8 mouse cellular contexts compared by ENCODE assay signal in genomic region chr9:7836905-7837805, GRCm38 (mm10). TPM values are rescaled to one million over a fixed set of nuclear protein-coding genes. Genes with fewer than 3 reads are reported as not detected.
DNase-seq lines count a peak whose midpoint lies in the region; ATAC-seq and TF ChIP-seq lines count a peak whose summit lies in the region.

Gene Birc2, minus strand, starts transcription at chr9:7837064.

- peaks cover 22% of the 10 kb centered on the region for H3K36me3 ChIP-seq in embryonic facial prominence, embryonic 13.5 days
- peaks cover 1% of the 10 kb centered on the region; the same call in 1 of the 2 replicates for H3K36me3 ChIP-seq in kidney, adult 2 months (ENCODE audit: control insufficient read depth, insufficient read depth, low read length)
- H3K36me3 ChIP-seq in limb, embryonic 12.5 days = peaks cover 23% of the 10 kb centered on the region
- no peaks in the 10 kb centered on the region; the same call in 1 of the 2 replicates for H3K36me3 ChIP-seq in midbrain, embryonic 15.5 days (replicated peaks)
- peaks cover 7% of the 10 kb centered on the region for H3K36me3 ChIP-seq in spleen, adult 2 months (ENCODE audit: control insufficient read depth, insufficient read depth, low read length)

- peak; percentile 83 for TF ChIP-seq POLR2A in kidney, adult 2 months (IDR thresholded peaks at IDR 0.05; ENCODE audit: low read depth, low read length)
- TF ChIP-seq POLR2A in spleen, adult 2 months (IDR thresholded peaks at IDR 0.05; ENCODE audit: low read depth, low read length) = peak; percentile 54

- no peaks in the 10 kb centered on the region for H3K9me3 ChIP-seq in embryonic facial prominence, embryonic 13.5 days
- H3K9me3 ChIP-seq in limb, embryonic 12.5 days = no peaks in the 10 kb centered on the region
- H3K9me3 ChIP-seq in midbrain, embryonic 15.5 days = no peaks in the 10 kb centered on the region

- peak within 1 kb of the TSS; percentile 65 for H3K4me2 ChIP-seq in embryonic facial prominence, embryonic 13.5 days
- peak within 1 kb of the TSS; percentile 65 for H3K4me2 ChIP-seq in limb, embryonic 12.5 days
- peak within 1 kb of the TSS; percentile 73 for H3K4me2 ChIP-seq in midbrain, embryonic 15.5 days

- H3K27ac ChIP-seq in embryonic facial prominence, embryonic 13.5 days = peak within 1 kb of the TSS; percentile 99
- peak within 1 kb of the TSS; percentile 96 for H3K27ac ChIP-seq in kidney, adult 2 months (ENCODE audit: insufficient read depth, low read depth, low read length)
- H3K27ac ChIP-seq in limb, embryonic 12.5 days = peak within 1 kb of the TSS; percentile 99
- H3K27ac ChIP-seq in midbrain, embryonic 15.5 days = peak within 1 kb of the TSS; percentile 99
- peak within 1 kb of the TSS; percentile 95 for H3K27ac ChIP-seq in spleen, adult 2 months (ENCODE audit: insufficient read depth, low read length)

- no peak for TF ChIP-seq CTCF in kidney, adult 2 months (conservative IDR thresholded peaks at IDR 0.05; ENCODE audit: insufficient read depth, insufficient read length, low read depth, low read length)
- no peak for TF ChIP-seq CTCF in spleen, adult 2 months (IDR thresholded peaks at IDR 0.05; ENCODE audit: extremely low read depth, insufficient read depth, insufficient read length, insufficient replicate concordance)

- peak within 1 kb of the TSS; percentile 88 for H3K9ac ChIP-seq in embryonic facial prominence, embryonic 13.5 days
- H3K9ac ChIP-seq in limb, embryonic 12.5 days (replicated peaks) = peak within 1 kb of the TSS; percentile 82
- peak within 1 kb of the TSS; percentile 87 for H3K9ac ChIP-seq in midbrain, embryonic 15.5 days

- H3K4me1 ChIP-seq in embryonic facial prominence, embryonic 13.5 days = peaks cover 10% of the 10 kb centered on the region
- H3K4me1 ChIP-seq in kidney, adult 2 months (ENCODE audit: control insufficient read depth, insufficient read depth, low read length) = no peaks in the 10 kb centered on the region; the same call in 1 of the 2 replicates
- H3K4me1 ChIP-seq in limb, embryonic 12.5 days (replicated peaks) = peaks cover 16% of the 10 kb centered on the region
- peaks cover 35% of the 10 kb centered on the region for H3K4me1 ChIP-seq in midbrain, embryonic 15.5 days
- peaks cover 2% of the 10 kb centered on the region; the same call in 1 of the 2 replicates for H3K4me1 ChIP-seq in spleen, adult 2 months (ENCODE audit: control insufficient read depth, insufficient read depth, insufficient read length)

- peak; percentile 99 for DNase-seq in 3134 (ENCODE audit: extremely low read depth, insufficient read length, low spot score)
- DNase-seq in adrenal gland, postnatal 36 days = peak; percentile 97
- DNase-seq in heart, adult 18-20 months = peak; percentile 96 to 98
- peak; percentile 98 for DNase-seq in kidney, adult 2 months
- DNase-seq in spleen, adult 2 months (ENCODE audit: low read depth in 1 of 2, low spot score in 2 of 2) = peak; percentile 92 to 94

- ATAC-seq in embryonic facial prominence, embryonic 13.5 days (ENCODE audit: insufficient number of reproducible peaks, insufficient read depth, low FRiP score, low TSS enrichment, low read depth) = peak; percentile 97
- ATAC-seq in limb, embryonic 12.5 days (ENCODE audit: insufficient number of reproducible peaks, insufficient read depth, low FRiP score, low TSS enrichment, low read depth) = peak; percentile 96
- peak; percentile 98 for ATAC-seq in midbrain, embryonic 15.5 days (replicated peaks)

- WGBS in embryonic facial prominence, embryonic 13.5 days = 0% methylated on average over 68 of the region's 68 CpGs
- WGBS in kidney, adult 2 months = under 1% methylated on average over 68 of the region's 68 CpGs
- whole genome bisulfite sequencing in limb, embryonic 12.5 days = under 1% methylated on average over 68 of the region's 68 CpGs
- under 1% methylated on average over 67 of the region's 68 CpGs for WGBS in midbrain, embryonic 15.5 days
- WGBS in spleen, adult 2 months = under 1% methylated on average over 68 of the region's 68 CpGs

- H3K27me3 ChIP-seq in embryonic facial prominence, embryonic 13.5 days = no peaks in the 10 kb centered on the region
- H3K27me3 ChIP-seq in kidney, adult 2 months (replicated peaks; ENCODE audit: control insufficient read depth, insufficient read depth, low read length) = no peaks in the 10 kb centered on the region
- H3K27me3 ChIP-seq in limb, embryonic 12.5 days = no peaks in the 10 kb centered on the region
- H3K27me3 ChIP-seq in midbrain, embryonic 15.5 days (replicated peaks) = no peaks in the 10 kb centered on the region
- H3K27me3 ChIP-seq in spleen, adult 2 months (ENCODE audit: control insufficient read depth, insufficient read depth, low read length) = no peaks in the 10 kb centered on the region

- peak within 1 kb of the TSS; percentile 73 for H3K4me3 ChIP-seq in embryonic facial prominence, embryonic 13.5 days
- H3K4me3 ChIP-seq in kidney, adult 2 months (ENCODE audit: insufficient read depth, low read depth, low read length) = peak within 1 kb of the TSS; percentile 83
- H3K4me3 ChIP-seq in limb, embryonic 12.5 days (replicated peaks) = peak within 1 kb of the TSS; percentile 59
- H3K4me3 ChIP-seq in midbrain, embryonic 15.5 days = peak within 1 kb of the TSS; percentile 70
- peak within 1 kb of the TSS; percentile 76 for H3K4me3 ChIP-seq in spleen, adult 2 months (ENCODE audit: extremely low read depth, insufficient read depth, insufficient read length)

RNA-seq across cellular contexts. Expression of gene Birc2, which starts in this region (rescaled TPM):
- 10 to 100 TPM; 48.7 to 59.8 TPM for total RNA-seq in adrenal gland, postnatal 36 days (2021)
- 41.6 and 45.5 TPM in 2 replicates for polyA plus RNA-seq in embryonic facial prominence, embryonic 13.5 days (2015; fragmentation: Nextera tagmentation; extraction: Ambion mirVana)
- total RNA-seq in heart, adult 18-20 months (2021) = 10 to 100 TPM; 25.4 to 29.4 TPM
- 12.2 and 12.7 TPM in 2 replicates for polyA plus RNA-seq in kidney, adult 2 months (2012; rRNA removed)
- 43.9 and 48.7 TPM in 2 replicates for polyA plus RNA-seq in limb, embryonic 12.5 days (2016; fragmentation: Nextera tagmentation; extraction: Ambion mirVana)
- 42.3 and 45.5 TPM in 2 replicates for polyA plus RNA-seq in midbrain, embryonic 15.5 days (2015; fragmentation: Nextera tagmentation; extraction: Ambion mirVana)
- polyA plus RNA-seq in spleen, adult 2 months (2012; rRNA removed) = 16.4 and 17.7 TPM in 2 replicates

Comparison
In these comparisons a context has a peak if more than half of its experiments do, and no peak if none do; other contexts are left out.
1. Peak in every context shown above with its lines: DNase-seq, ATAC-seq, H3K4me3 ChIP-seq and H3K27ac ChIP-seq.